ENCODE assay signal across 9 mouse cellular contexts in the genomic region with DNA sequence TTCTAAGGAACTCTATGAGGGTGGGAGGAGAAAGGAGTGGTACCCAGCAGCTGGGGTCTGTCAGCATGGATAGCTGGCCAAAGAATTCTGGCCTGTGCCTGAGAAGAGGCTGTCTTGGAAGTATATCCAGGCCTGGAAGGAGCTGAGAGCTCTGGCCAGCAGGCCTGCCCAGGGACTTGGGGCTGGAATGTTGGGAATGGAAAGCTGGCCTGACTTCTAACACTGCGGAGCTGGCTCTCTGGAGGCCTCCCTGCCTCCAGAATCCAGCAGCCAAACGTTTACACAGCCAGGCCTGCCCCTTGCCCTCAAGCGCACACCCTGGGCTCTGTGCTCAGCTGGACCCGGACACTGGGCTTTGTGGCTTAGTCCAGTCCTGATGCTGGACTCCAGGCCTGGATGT. TPM values are rescaled to one million over a fixed set of nuclear protein-coding genes. Genes with fewer than 3 reads are reported as not detected.
DNase-seq lines count a peak whose midpoint lies in the region; ATAC-seq and TF ChIP-seq lines count a peak whose summit lies in the region.
"Had no signal": no experiment of that assay in that cellular context is flagged by ENCODE, and none has a peak within 500 bp of the region (broad histone marks: within the 10 kb centered on the region; RNA-seq: fewer than 3 reads in every experiment).

No protein-coding gene starts in this region.

- H3K4me1 ChIP-seq in liver, embryonic 12.5 days = no peaks in the 10 kb centered on the region
- no peaks in the 10 kb centered on the region for H3K4me1 ChIP-seq in liver, postnatal 0 days (ENCODE audit: insufficient read depth)
- H3K4me1 ChIP-seq in kidney, embryonic 15.5 days = peaks cover 25% of the 10 kb centered on the region
- H3K4me1 ChIP-seq in small intestine, adult 2 months (ENCODE audit: control insufficient read depth, insufficient read depth, insufficient read length, low read length) = peaks cover 8% of the 10 kb centered on the region

- no peak overlapping the region for H3K9ac ChIP-seq in liver, embryonic 12.5 days
- no peak overlapping the region for H3K9ac ChIP-seq in liver, postnatal 0 days (replicated peaks)
- H3K9ac ChIP-seq in kidney, embryonic 15.5 days = no peak overlapping the region

- no peak for TF ChIP-seq CTCF in liver, postnatal 0 days (IDR thresholded peaks at IDR 0.05; ENCODE audit: low read depth)
- no peak for TF ChIP-seq CTCF in small intestine, adult 2 months (IDR thresholded peaks at IDR 0.05; ENCODE audit: extremely low read depth, insufficient read length, insufficient replicate concordance, low read depth, low read length)

- 0 out of 2 replicates have a peak, but pooled peaks have one; percentile 40 for ATAC-seq in liver, embryonic 12.5 days
- ATAC-seq in liver, postnatal 0 days = no peak
- ATAC-seq in kidney, embryonic 15.5 days (replicated peaks; ENCODE audit: low FRiP score) = peak; percentile 52

- no peaks in the 10 kb centered on the region for H3K27me3 ChIP-seq in liver, embryonic 12.5 days (replicated peaks)
- H3K27me3 ChIP-seq in liver, postnatal 0 days (ENCODE audit: insufficient read depth, low read length) = no peaks in the 10 kb centered on the region
- no peaks in the 10 kb centered on the region for H3K27me3 ChIP-seq in kidney, embryonic 15.5 days
- no peaks in the 10 kb centered on the region for H3K27me3 ChIP-seq in small intestine, adult 2 months (ENCODE audit: control insufficient read depth, insufficient read depth, low read length)

- DNase-seq in liver, postnatal 0 days = no peak
- peak; percentile 82 to 88 for DNase-seq in heart, adult 9 months (ENCODE audit: low spot score in 2 of 2)
- DNase-seq in left cerebral cortex, adult 18-20 months (ENCODE audit: low spot score in 2 of 2) = no peak
- DNase-seq in spleen, adult 12 weeks (ENCODE audit: low spot score) = no peak
- no peak for DNase-seq in T-cell, adult 2 months (ENCODE audit: low spot score)

- no peaks in the 10 kb centered on the region for H3K36me3 ChIP-seq in liver, embryonic 12.5 days
- no peaks in the 10 kb centered on the region for H3K36me3 ChIP-seq in liver, postnatal 0 days (replicated peaks; ENCODE audit: insufficient read depth, low read length)
- H3K36me3 ChIP-seq in kidney, embryonic 15.5 days = no peaks in the 10 kb centered on the region
- no peaks in the 10 kb centered on the region for H3K36me3 ChIP-seq in small intestine, adult 2 months (ENCODE audit: control insufficient read depth, insufficient read depth, low read length)

- H3K4me2 ChIP-seq in liver, embryonic 12.5 days = no peak overlapping the region
- H3K4me2 ChIP-seq in liver, postnatal 0 days (ENCODE audit: low read depth, low read length) = no peak overlapping the region
- no peak overlapping the region for H3K4me2 ChIP-seq in kidney, embryonic 15.5 days

- no peak for TF ChIP-seq EP300 in liver, postnatal 0 days (IDR thresholded peaks at IDR 0.05; ENCODE audit: low read depth)

- no peak for TF ChIP-seq POLR2A in small intestine, adult 2 months (IDR thresholded peaks at IDR 0.05; ENCODE audit: low read depth, low read length)

- no peaks in the 10 kb centered on the region for H3K9me3 ChIP-seq in liver, embryonic 12.5 days (replicated peaks)
- no peaks in the 10 kb centered on the region for H3K9me3 ChIP-seq in liver, postnatal 0 days (ENCODE audit: low read length)
- H3K9me3 ChIP-seq in kidney, embryonic 15.5 days (replicated peaks) = no peaks in the 10 kb centered on the region

- 60% methylated on average over 4 of the region's 4 CpGs for WGBS in liver, embryonic 12.5 days (ENCODE audit: insufficient replicate concordance)
- 56% methylated on average over 4 of the region's 4 CpGs for WGBS in liver, postnatal 0 days (ENCODE audit: insufficient replicate concordance)
- WGBS in kidney, embryonic 15.5 days = 50% methylated on average over 4 of the region's 4 CpGs
- 60% methylated on average over 4 of the region's 4 CpGs for WGBS in small intestine, adult 2 months

- H3K27ac ChIP-seq in liver, embryonic 12.5 days = no peak overlapping the region
- H3K27ac ChIP-seq in liver, postnatal 0 days (ENCODE audit: low read depth) = no peak overlapping the region
- peak overlapping the region; percentile 75 for H3K27ac ChIP-seq in kidney, embryonic 15.5 days
- H3K27ac ChIP-seq in small intestine, adult 2 months (ENCODE audit: insufficient read depth, low read depth, low read length) = peak overlapping the region; percentile 31

- H3K4me3 ChIP-seq in liver, embryonic 12.5 days = no peak overlapping the region
- no peak overlapping the region for H3K4me3 ChIP-seq in liver, postnatal 0 days (ENCODE audit: low read depth, low read length)
- no peak overlapping the region for H3K4me3 ChIP-seq in kidney, embryonic 15.5 days (replicated peaks)
- no peak overlapping the region for H3K4me3 ChIP-seq in small intestine, adult 2 months (ENCODE audit: low read depth, low read length)

RNA-seq across cellular contexts. Expression of gene Nkd1, which starts 34.5 kb away (rescaled TPM):
- 4.3 and 5.5 TPM in 2 replicates for polyA plus RNA-seq in liver, embryonic 12.5 days (2016; fragmentation: Nextera tagmentation; extraction: Ambion mirVana)
- 2.5 and 2.9 TPM in 2 replicates for polyA plus RNA-seq in liver, postnatal 0 days (2015; fragmentation: Nextera tagmentation; extraction: Ambion mirVana)
- polyA plus RNA-seq in kidney, embryonic 15.5 days (2015; fragmentation: Nextera tagmentation; extraction: Ambion mirVana) = 60.0 and 68.1 TPM in 2 replicates
- polyA plus RNA-seq in small intestine, adult 2 months (2012; rRNA removed) = 13.1 and 18.3 TPM in 2 replicates
- 10 to 100 TPM; 13.0 to 13.8 TPM for total RNA-seq in left cerebral cortex, adult 18-20 months (2021)
- total RNA-seq: hematopoietic stem cell, adult 5-6 weeks had no signal

Comparison
In these comparisons a context has a peak if more than half of its experiments do, and no peak if none do; other contexts are left out.
1. H3K27ac ChIP-seq: peak in kidney, embryonic 15.5 days (single experiment) and small intestine, adult 2 months (single experiment); none in liver, embryonic 12.5 days (single experiment) and liver, postnatal 0 days (single experiment).
2. DNase-seq: peak in heart, adult 9 months (2 of 2); none in liver, postnatal 0 days (single experiment), left cerebral cortex, adult 18-20 months (0 of 2), spleen, adult 12 weeks (single experiment) and T-cell, adult 2 months (single experiment).